ENCODE assay signal across 11 mouse cellular contexts in genomic region chr4:91219322-91219721, GRCm38 (mm10).
"Had no signal": no experiment of that assay in that cellular context is flagged by ENCODE, and none has a peak within 500 bp of the region (broad histone marks: within the 10 kb centered on the region; RNA-seq: fewer than 3 reads in every experiment).

No protein-coding gene starts in this region.

- H3K27ac ChIP-seq: liver, embryonic 13.5 days; midbrain, embryonic 12.5 days had no signal

- H3K4me2 ChIP-seq: liver, embryonic 13.5 days; midbrain, embryonic 12.5 days had no signal

- H3K9ac ChIP-seq: liver, embryonic 13.5 days; midbrain, embryonic 12.5 days had no signal

- H3K4me1 ChIP-seq: liver, embryonic 13.5 days; midbrain, embryonic 12.5 days had no signal

- H3K27me3 ChIP-seq: liver, embryonic 13.5 days; midbrain, embryonic 12.5 days had no signal

- H3K9me3 ChIP-seq: liver, embryonic 13.5 days; midbrain, embryonic 12.5 days had no signal

- H3K36me3 ChIP-seq: liver, embryonic 13.5 days had no signal

- DNase-seq: kidney, adult 18-20 months; kidney, adult 9 months; kidney, postnatal 14 days; kidney, postnatal 4 days; liver, embryonic 13.5 days; lung, adult 2 months; lung, postnatal 14 days; lung, postnatal 4 days; thymus, adult 18-20 months; thymus, postnatal 36 days had no signal

- H3K4me3 ChIP-seq: liver, embryonic 13.5 days; midbrain, embryonic 12.5 days had no signal
